Mouse (Mus musculus) kidney, postnatal 0 days (tissue): ENCODE data around the gene Ebi3. TPM values are rescaled to one million over a fixed set of nuclear protein-coding genes. Genes with fewer than 3 reads are reported as not detected.
A peak's percentile ranks its signal among the peaks of the same experiment; 100 is the strongest.
"Not testable (repeated sequence)": the region's sequence is repeated elsewhere in the genome, so short reads cannot be mapped to it uniquely, and the experiment has no call there.

ENCODE experiments used
- ATAC-seq: fragments of 200-750 bp; cut with Nextera tagmentation; replicated peaks from 2 replicates; pipeline ENCODE4 v1.8.0; 2017; ENCODE audit warnings: low read depth, moderate number of reproducible peaks, moderate TSS enrichment, moderate library complexity; ENCODE audit not compliant: low FRiP score
- DNase-seq: peaks from one replicate; pipeline ENCODE4 v3.0.0-alpha.2; 2016; ENCODE audit warnings: low spot score
- H3K27ac ChIP-seq: fragments of 300-500 bp; sonication (generic); 2 replicates; pipeline ENCODE4 v1.5.1; 2014; ENCODE audit warnings: mild to moderate bottlenecking
- H3K27me3 ChIP-seq: fragments of 300-500 bp; sonication (generic); 2 replicates; pipeline ENCODE4 v1.6.1; 2014; ENCODE audit warnings: low read length, mixed read lengths; ENCODE audit not compliant: insufficient read depth
- H3K36me3 ChIP-seq: fragments of 300-500 bp; sonication (generic); 2 replicates; pipeline ENCODE4 v1.6.1; 2014; ENCODE audit warnings: low read length, mixed read lengths; ENCODE audit not compliant: insufficient read depth
- H3K4me1 ChIP-seq: fragments of 300-500 bp; sonication (generic); replicated peaks from 2 replicates; pipeline ENCODE4 v1.6.1; 2014; ENCODE audit warnings: antibody characterized with exemption, low read length, mixed read lengths; ENCODE audit not compliant: insufficient read depth
- H3K4me2 ChIP-seq: fragments of 300-500 bp; sonication (generic); 2 replicates; pipeline ENCODE4 v1.6.1; 2014; ENCODE audit warnings: mild to moderate bottlenecking, low read length, moderate library complexity, mixed read lengths
- H3K4me3 ChIP-seq: fragments of 300-500 bp; sonication (generic); replicated peaks from 2 replicates; pipeline ENCODE4 v1.5.1; 2014; ENCODE audit warnings: low read depth, low read length
- H3K9ac ChIP-seq: fragments of 300-500 bp; sonication (generic); 2 replicates; pipeline ENCODE4 v1.6.1; 2014; ENCODE audit warnings: low read depth, low read length
- H3K9me3 ChIP-seq: fragments of 300-500 bp; sonication (generic); replicated peaks from 2 replicates; pipeline ENCODE4 v1.6.1; 2016; ENCODE audit warnings: low read length, inconsistent platforms, mixed read lengths
- CTCF ChIP-seq: IDR thresholded peaks from 2 replicates; pipeline ENCODE4 v1.5.1; 2016; ENCODE audit warnings: antibody characterized with exemption, low read depth, mild to moderate bottlenecking, moderate library complexity
- WGBS: fragments of 180-500 bp; shearing (Covaris S2); extraction: QIAGEN DNeasy Blood & Tissue Kit; methylation state at CpG from one replicate; pipeline ENCODE4 v1.1.7; 2014; 5-methylcytosine and 5-hydroxymethylcytosine counted together
- polyA plus RNA-seq: library from polyadenylated mRNA; unstranded; fragments of >200 nt; fragmentation: Nextera tagmentation; extraction: Ambion mirVana; gene quantifications from 2 replicates; pipeline ENCODE4 v1.2.1, GENCODE M21; 2015

The Ebi3 gene
- polyA plus RNA-seq, 1 experiment from 2014 or later = 1.8 TPM

GRCm38 (mm10) chr17:55932635-55933034, 19.8 kb upstream of the Ebi3 start:
- Histone ChIP-seq H3K4me2 (peak overlapping the region; percentile 83), H3K4me3 (peak overlapping the region; percentile 61), H3K36me3 (no peaks in the 10 kb centered on the region), H3K27me3 (no peaks in the 10 kb centered on the region), H3K9me3 (no peaks in the 10 kb centered on the region), H3K4me1 (no peaks in the 10 kb centered on the region), H3K27ac (peak overlapping the region; percentile 80), H3K9ac (peak overlapping the region; percentile 65)
- 74% methylated on average over 2 of the region's 2 CpGs for WGBS
- TF ChIP-seq CTCF = no peak
- no peak for DNase-seq
- ATAC-seq = no peak

GRCm38 (mm10) chr17:55933191-55933590, 19.2 kb upstream of the Ebi3 start:
- no peak overlapping the region for H3K4me3 ChIP-seq
- ATAC-seq (no peak), DNase-seq (no peak)
- H3K9me3 ChIP-seq = no peaks in the 10 kb centered on the region
- no peak overlapping the region for H3K27ac ChIP-seq
- WGBS = 95% methylated on average over 15 of the region's 15 CpGs
- H3K36me3 ChIP-seq = no peaks in the 10 kb centered on the region
- no peaks in the 10 kb centered on the region for H3K4me1 ChIP-seq
- H3K4me2 ChIP-seq = peak overlapping the region; percentile 83; the same call in 1 of the 2 replicates
- no peak for TF ChIP-seq CTCF
- no peaks in the 10 kb centered on the region for H3K27me3 ChIP-seq
- H3K9ac ChIP-seq = no peak overlapping the region

- peak; percentile 29 for DNase-seq
- not testable (repeated sequence) for H3K4me1 ChIP-seq, H3K9me3 ChIP-seq, H3K36me3 ChIP-seq, H3K9ac ChIP-seq, H3K27me3 ChIP-seq, ATAC-seq
- 26% methylated on average over 10 of the region's 10 CpGs for WGBS
- H3K4me3 ChIP-seq = peak overlapping the region; percentile 47
- peak overlapping the region; percentile 87 for H3K4me2 ChIP-seq
- H3K27ac ChIP-seq = peak overlapping the region; percentile 95
Observed at GRCm38 (mm10) chr17:55944387-55944865, 8.0 kb upstream of the Ebi3 start.

- DNase-seq (peak; percentile 87), ATAC-seq (peak; percentile 98)
- TF ChIP-seq CTCF = 0 out of 2 replicates have a peak, but pooled peaks have one; percentile 2
- Histone ChIP-seq H3K9ac (peak overlapping the region; percentile 60), H3K4me3 (peak overlapping the region; percentile 47), H3K27ac (peak overlapping the region; percentile 95), H3K4me2 (peak overlapping the region; percentile 87)
- under 1% methylated on average over 56 of the region's 56 CpGs for WGBS
- H3K4me1 ChIP-seq, H3K9me3 ChIP-seq, H3K27me3 ChIP-seq, H3K36me3 ChIP-seq: not testable (repeated sequence)
Observed at GRCm38 (mm10) chr17:55944866-55945682, 7.4 kb upstream of the Ebi3 start.

DNA sequence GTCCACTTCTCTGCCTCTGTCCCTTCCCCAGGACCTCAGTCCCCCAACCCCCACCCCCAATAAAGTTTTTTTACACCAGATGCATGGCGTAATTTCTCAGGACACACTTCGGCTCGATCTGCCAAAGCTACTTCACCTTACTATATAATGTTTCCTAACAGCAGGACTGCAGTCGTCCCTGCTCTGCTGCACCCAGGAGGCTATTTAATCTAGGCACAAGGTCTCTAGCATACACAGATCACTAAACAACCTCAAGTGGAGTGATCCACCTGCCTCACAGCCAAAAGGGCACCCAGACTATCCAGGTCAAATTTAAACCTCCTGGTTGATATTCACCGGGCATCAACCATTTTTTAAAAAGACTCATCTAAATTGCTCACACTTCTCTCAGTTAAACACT, 6.7 kb upstream of the Ebi3 start:
- H3K9me3 ChIP-seq = no peaks in the 10 kb centered on the region
- H3K9ac ChIP-seq = peak overlapping the region; percentile 60
- H3K36me3 ChIP-seq = no peaks in the 10 kb centered on the region
- ATAC-seq = no peak
- H3K27ac ChIP-seq = peak overlapping the region; percentile 95
- peak overlapping the region; percentile 47 for H3K4me3 ChIP-seq
- H3K4me1 ChIP-seq = no peaks in the 10 kb centered on the region
- H3K4me2 ChIP-seq = peak overlapping the region; percentile 87
- DNase-seq = no peak
- no peak for TF ChIP-seq CTCF
- H3K27me3 ChIP-seq = no peaks in the 10 kb centered on the region
- 17% methylated on average over 5 of the region's 5 CpGs for WGBS

- DNase-seq (no peak), ATAC-seq (no peak)
- Histone ChIP-seq H3K27me3 (no peaks in the 10 kb centered on the region), H3K4me1 (no peaks in the 10 kb centered on the region), H3K36me3 (no peaks in the 10 kb centered on the region), H3K4me3 (no peak overlapping the region), H3K9me3 (no peaks in the 10 kb centered on the region), H3K4me2 (no peak overlapping the region), H3K27ac (no peak overlapping the region), H3K9ac (no peak overlapping the region)
- WGBS = 85% methylated on average over 4 of the region's 4 CpGs
- no peak for TF ChIP-seq CTCF
Observed at GRCm38 (mm10) chr17:55948647-55949046, 3.8 kb upstream of the Ebi3 start.
